Mouse (Mus musculus) neural tube, embryonic 15.5 days (tissue): ENCODE measurements around the gene Cdh1. TPM values are rescaled to one million over a fixed set of nuclear protein-coding genes. Genes with fewer than 3 reads are reported as not detected.
A peak's percentile ranks its signal among the peaks of the same experiment; 100 is the strongest.
"Not testable (repeated sequence)": the region's sequence is repeated elsewhere in the genome, so short reads cannot be mapped to it uniquely, and the experiment has no call there.

Experiments used
- ATAC-seq: fragments of 200-750 bp; cut with Nextera tagmentation; 2 replicates; pipeline ENCODE4 v1.8.0; 2017; ENCODE audit warnings: mild to moderate bottlenecking, moderate TSS enrichment, moderate library complexity; ENCODE audit not compliant: low FRiP score
- H3K27ac ChIP-seq: fragments of 300-500 bp; sonication (generic); replicated peaks from 2 replicates; pipeline ENCODE4 v1.5.1; 2015; ENCODE audit warnings: mild to moderate bottlenecking, inconsistent platforms
- H3K27me3 ChIP-seq: fragments of 300-500 bp; sonication (generic); replicated peaks from 2 replicates; pipeline ENCODE4 v1.6.1; 2015; ENCODE audit warnings: inconsistent platforms
- H3K36me3 ChIP-seq: fragments of 300-500 bp; sonication (generic); 2 replicates; pipeline ENCODE4 v1.6.1; 2015; ENCODE audit warnings: inconsistent platforms
- H3K4me1 ChIP-seq: fragments of 300-500 bp; sonication (generic); 2 replicates; pipeline ENCODE4 v1.6.1; 2015; ENCODE audit warnings: inconsistent platforms
- H3K4me2 ChIP-seq: fragments of 300-500 bp; sonication (generic); 2 replicates; pipeline ENCODE4 v1.6.1; 2015; ENCODE audit warnings: inconsistent platforms, mild to moderate bottlenecking, moderate library complexity
- H3K4me3 ChIP-seq: fragments of 300-500 bp; sonication (generic); replicated peaks from 2 replicates; pipeline ENCODE4 v1.5.1; 2015; ENCODE audit warnings: mild to moderate bottlenecking, inconsistent platforms
- H3K9ac ChIP-seq: fragments of 300-500 bp; sonication (generic); replicated peaks from 2 replicates; pipeline ENCODE4 v1.6.1; 2015; ENCODE audit warnings: mild to moderate bottlenecking, inconsistent platforms
- H3K9me3 ChIP-seq: fragments of 300-500 bp; sonication (generic); replicated peaks from 2 replicates; pipeline ENCODE4 v1.6.1; 2016; ENCODE audit warnings: inconsistent platforms
- WGBS: fragments of 180-500 bp; shearing (Covaris S2); methylation state at CpG from one replicate; pipeline ENCODE4 v1.1.7; 2015; ENCODE audit warnings: mixed read lengths; 5-methylcytosine and 5-hydroxymethylcytosine counted together
- polyA plus RNA-seq: library from polyadenylated mRNA; unstranded; fragments of >200 nt; fragmentation: Nextera tagmentation; extraction: Ambion mirVana; gene quantifications from 2 replicates; pipeline ENCODE4 v1.2.1, GENCODE M21; 2015

Cdh1 gene
- polyA plus RNA-seq: 1.9 and 21.6 TPM in 2 replicates

DNA sequence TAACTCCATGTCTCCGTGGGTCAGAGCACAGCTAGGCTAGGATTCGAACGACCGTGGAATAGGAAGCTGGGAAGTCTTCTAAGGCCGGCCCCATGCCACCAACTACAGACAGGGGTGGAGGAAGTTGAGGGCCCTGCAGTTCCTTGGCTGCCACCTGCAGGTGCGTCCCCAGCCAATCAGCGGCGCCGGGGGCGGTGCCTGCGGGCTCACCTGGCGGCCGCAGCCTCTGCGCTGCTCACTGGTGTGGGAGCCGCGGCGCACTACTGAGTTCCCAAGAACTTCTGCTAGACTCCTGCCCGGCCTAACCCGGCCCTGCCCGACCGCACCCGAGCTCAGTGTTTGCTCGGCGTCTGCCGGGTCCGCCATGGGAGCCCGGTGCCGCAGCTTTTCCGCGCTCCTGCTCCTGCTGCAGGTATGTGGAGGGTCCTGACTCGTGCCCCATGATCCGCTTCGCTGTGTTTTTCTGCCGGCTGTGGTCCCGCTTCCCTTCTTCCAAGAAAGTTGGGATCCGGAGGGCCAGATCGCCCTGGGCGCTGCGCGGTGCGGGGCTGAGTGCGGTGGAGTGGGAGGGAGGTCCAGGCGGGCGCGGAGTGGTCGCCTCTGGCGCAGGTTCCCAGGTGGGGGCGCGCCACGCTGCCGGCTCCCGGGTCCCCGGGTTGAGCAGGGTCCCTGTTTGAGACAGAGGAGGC, at the start of gene Cdh1:
TSS of gene Cdh1 (plus strand) at position 221 of the 689 bp plus-strand sequence.
- ATAC-seq: no peak; the same call in 1 of the 2 replicates
- Histone ChIP-seq H3K27me3 (peaks cover 54% of the 10 kb centered on the region), H3K36me3 (no peaks in the 10 kb centered on the region), H3K9me3 (no peaks in the 10 kb centered on the region), H3K4me3 (peak within 1 kb of the TSS; percentile 44), H3K27ac (no peak within 1 kb of the TSS), H3K4me2 (peak within 1 kb of the TSS; percentile 80), H3K9ac (peak within 1 kb of the TSS; percentile 29), H3K4me1 (peaks cover 21% of the 10 kb centered on the region)
- under 1% methylated on average over 53 of the region's 53 CpGs for WGBS

GRCm38 (mm10) chr8:106554011-106554410, 49.1 kb upstream of the Cdh1 start:
- ATAC-seq: no peak
- WGBS: 98% methylated on average over 5 of the region's 5 CpGs

GRCm38 (mm10) chr8:106556068-106556645, 47.0 kb upstream of the Cdh1 start:
- no peak for ATAC-seq
- H3K4me1 ChIP-seq: peaks cover 2% of the 10 kb centered on the region; the same call in 1 of the 2 replicates
- no peak overlapping the region for H3K27ac ChIP-seq
- no peak overlapping the region for H3K9ac ChIP-seq
- H3K27me3 ChIP-seq: no peaks in the 10 kb centered on the region
- WGBS: 62% methylated on average over 6 of the region's 7 CpGs
- peaks cover 4% of the 10 kb centered on the region for H3K9me3 ChIP-seq
- H3K36me3 ChIP-seq: 0 out of 2 replicates have a peak, but pooled peaks cover 4% of the 10 kb centered on the region
- no peak overlapping the region for H3K4me3 ChIP-seq
- no peak overlapping the region for H3K4me2 ChIP-seq

More at GRCm38 (mm10) chr8:106554011-106554410, 49.1 kb upstream of the Cdh1 start:
- no peak overlapping the region for H3K27ac ChIP-seq
- no peaks in the 10 kb centered on the region for H3K4me1 ChIP-seq
- no peak overlapping the region for H3K4me3 ChIP-seq
- no peak overlapping the region for H3K4me2 ChIP-seq
- peaks cover 4% of the 10 kb centered on the region for H3K9me3 ChIP-seq
- no peak overlapping the region for H3K9ac ChIP-seq
- H3K36me3 ChIP-seq: 0 out of 2 replicates have a peak, but pooled peaks cover 4% of the 10 kb centered on the region
- no peaks in the 10 kb centered on the region for H3K27me3 ChIP-seq

DNA sequence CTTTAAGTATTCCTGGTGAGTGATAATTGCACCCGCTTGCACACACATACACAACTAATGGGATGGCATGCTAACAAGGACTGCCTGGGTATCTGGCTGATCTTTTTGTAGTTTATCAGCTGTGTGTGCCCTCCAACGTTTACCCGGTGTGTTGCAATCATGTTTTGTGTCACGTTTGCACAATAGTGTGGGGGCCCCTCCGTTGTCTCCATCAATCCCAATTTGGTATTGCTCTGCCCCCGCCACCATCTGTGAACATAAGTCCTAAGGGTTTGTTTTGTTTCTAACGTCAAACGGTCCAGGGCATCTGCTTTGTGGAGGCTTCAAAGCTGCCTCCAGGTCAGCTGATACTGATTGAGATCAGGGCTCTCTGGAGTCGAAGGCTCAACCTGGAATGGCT, 43.3 kb upstream of the Cdh1 start:
- H3K27me3 ChIP-seq: no peaks in the 10 kb centered on the region
- H3K9me3 ChIP-seq: peaks cover 4% of the 10 kb centered on the region
- no peak overlapping the region for H3K4me2 ChIP-seq
- no peak overlapping the region for H3K4me3 ChIP-seq
- no peak overlapping the region for H3K27ac ChIP-seq
- 0 out of 2 replicates have a peak, but pooled peaks cover 4% of the 10 kb centered on the region for H3K36me3 ChIP-seq
- no peak overlapping the region for H3K9ac ChIP-seq
- WGBS: 72% methylated on average over 9 of the region's 9 CpGs
- peaks cover 3% of the 10 kb centered on the region; the same call in 1 of the 2 replicates for H3K4me1 ChIP-seq
- no peak for ATAC-seq

DNA sequence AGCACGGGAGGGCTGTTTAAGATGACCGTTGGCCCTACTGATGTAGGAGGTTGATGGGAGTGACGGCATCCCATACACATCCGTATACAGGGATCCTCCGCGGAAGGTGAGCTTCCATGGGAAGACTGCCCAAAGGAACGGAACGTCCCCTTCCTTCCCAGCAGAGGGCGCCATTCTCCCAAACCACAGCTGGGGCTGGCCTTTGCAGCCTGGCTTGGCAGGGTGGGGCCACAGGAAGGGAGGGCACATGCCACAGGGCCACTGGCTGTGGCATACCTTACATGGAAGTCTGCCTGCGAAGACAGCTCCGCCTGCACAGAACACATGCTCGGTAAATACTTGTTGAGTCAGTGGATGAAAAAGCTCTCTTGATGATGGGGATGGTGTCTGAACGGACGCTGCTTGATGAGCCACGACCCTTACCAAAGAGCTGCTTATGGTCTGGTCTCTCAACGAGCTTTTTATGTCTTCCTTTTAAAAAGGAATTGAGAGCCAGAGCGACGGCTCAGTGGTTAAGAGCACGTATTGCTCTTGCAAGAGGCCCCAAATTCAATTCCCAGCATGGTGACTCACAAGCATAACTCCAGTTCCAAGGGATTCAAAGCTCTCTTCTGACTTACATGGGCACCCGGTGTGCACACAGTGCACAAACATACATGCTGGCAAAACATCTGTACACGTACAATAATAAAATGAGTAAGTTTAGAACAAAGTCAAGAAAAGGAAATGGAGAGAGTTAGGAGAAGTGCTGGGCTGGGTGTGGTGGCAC, 41.9 kb upstream of the Cdh1 start:
- 21% methylated on average over 21 of the region's 21 CpGs for WGBS
- 0 out of 2 replicates have a peak, but pooled peaks cover 4% of the 10 kb centered on the region for H3K36me3 ChIP-seq
- H3K4me3 ChIP-seq: no peak overlapping the region
- no peak overlapping the region for H3K27ac ChIP-seq
- H3K4me2 ChIP-seq: peak overlapping the region; percentile 13; the same call in 1 of the 2 replicates
- H3K9ac ChIP-seq: no peak overlapping the region
- peaks cover 3% of the 10 kb centered on the region; the same call in 1 of the 2 replicates for H3K4me1 ChIP-seq
- no peak for ATAC-seq
- no peaks in the 10 kb centered on the region for H3K27me3 ChIP-seq
- H3K9me3 ChIP-seq: peaks cover 4% of the 10 kb centered on the region

GRCm38 (mm10) chr8:106563691-106564182, 39.4 kb upstream of the Cdh1 start:
- Histone ChIP-seq H3K9ac (no peak overlapping the region), H3K27me3 (no peaks in the 10 kb centered on the region), H3K4me2 (no peak overlapping the region), H3K9me3 (no peaks in the 10 kb centered on the region), H3K27ac (no peak overlapping the region), H3K4me3 (no peak overlapping the region), H3K36me3 (no peaks in the 10 kb centered on the region), H3K4me1 (peaks cover 3% of the 10 kb centered on the region; the same call in 1 of the 2 replicates)
- ATAC-seq: no peak
- 90% methylated on average over 3 of the region's 3 CpGs for WGBS

DNA sequence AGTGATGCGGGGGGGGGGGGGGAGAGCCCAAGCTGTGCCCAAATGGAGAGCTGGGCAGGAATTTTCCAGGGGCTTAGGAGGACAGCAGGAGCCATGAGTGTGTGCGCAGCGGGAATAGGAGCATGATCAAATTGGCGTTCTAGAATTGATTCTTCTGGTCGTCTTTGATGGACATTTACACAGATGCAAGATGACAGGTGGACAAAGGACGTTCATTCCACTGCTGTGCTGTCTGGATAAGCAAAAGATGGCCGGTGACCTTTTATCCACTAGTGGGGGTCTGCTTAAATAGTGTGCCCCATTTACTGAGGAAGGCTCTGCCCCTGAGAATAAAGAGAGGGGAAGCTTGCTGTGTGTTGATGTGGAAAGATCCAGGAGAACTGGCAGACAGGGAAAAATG, 34.1 kb upstream of the Cdh1 start:
- H3K27ac ChIP-seq: no peak overlapping the region
- H3K4me2 ChIP-seq: no peak overlapping the region
- no peak overlapping the region for H3K9ac ChIP-seq
- no peaks in the 10 kb centered on the region for H3K4me1 ChIP-seq
- H3K9me3 ChIP-seq: no peaks in the 10 kb centered on the region
- no peak for ATAC-seq
- H3K36me3 ChIP-seq: no peaks in the 10 kb centered on the region
- WGBS: 81% methylated on average over 6 of the region's 7 CpGs
- no peaks in the 10 kb centered on the region for H3K27me3 ChIP-seq
- H3K4me3 ChIP-seq: no peak overlapping the region

DNA sequence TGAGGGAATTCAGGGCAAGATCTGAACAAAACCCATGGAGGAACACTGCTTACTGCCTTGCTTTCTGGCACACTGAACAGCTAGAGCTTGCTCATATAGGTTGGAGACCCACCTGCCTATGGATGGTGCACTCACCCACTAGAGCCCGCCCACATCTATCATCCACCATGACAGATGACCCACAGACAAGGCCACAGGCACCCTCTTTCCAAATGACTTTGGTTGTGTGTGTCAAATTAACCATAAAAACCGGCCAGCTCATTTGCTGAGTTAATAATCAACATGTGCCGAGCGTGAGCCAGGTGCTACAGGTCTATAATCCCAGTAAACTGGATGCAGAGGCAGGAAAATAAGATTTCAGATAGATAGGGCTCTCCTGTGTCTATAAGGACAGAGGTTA, 32.8 kb upstream of the Cdh1 start:
- Histone ChIP-seq H3K36me3 (no peaks in the 10 kb centered on the region), H3K9me3 (no peaks in the 10 kb centered on the region), H3K4me1 (no peaks in the 10 kb centered on the region), H3K27me3 (no peaks in the 10 kb centered on the region), H3K4me3 (no peak overlapping the region), H3K9ac (no peak overlapping the region), H3K4me2 (no peak overlapping the region), H3K27ac (no peak overlapping the region)
- 49% methylated on average over 4 of the region's 4 CpGs for WGBS
- ATAC-seq: no peak

DNA sequence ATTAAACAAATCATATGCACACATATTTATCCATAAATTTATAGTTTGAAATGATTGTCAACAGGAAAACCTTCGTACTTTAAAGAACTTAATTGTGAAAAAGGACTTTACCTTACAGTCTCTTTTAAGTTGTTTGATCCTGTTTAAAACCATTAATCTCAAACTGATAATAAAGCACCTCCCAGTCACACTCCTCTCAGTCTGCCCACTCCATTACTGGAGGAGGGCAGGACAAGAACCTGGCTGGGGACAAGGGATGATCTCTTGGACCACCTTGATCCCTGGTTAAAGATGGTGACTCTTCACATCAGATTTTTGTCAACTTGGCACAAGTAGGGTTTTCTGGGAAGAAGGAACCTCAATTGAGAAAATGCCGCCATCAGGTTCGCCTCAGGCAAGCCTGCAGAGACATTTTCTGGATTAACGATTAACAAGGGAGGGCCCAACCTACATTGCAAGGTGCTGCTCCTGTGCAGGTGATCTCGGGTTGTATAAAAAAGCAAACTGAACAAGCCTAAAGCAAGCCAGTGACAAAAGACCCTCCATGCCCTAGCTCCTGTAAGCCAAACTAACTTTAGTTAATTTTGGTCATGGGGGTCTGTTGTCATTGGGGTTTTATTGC, 31.5 kb upstream of the Cdh1 start:
- no peak overlapping the region for H3K27ac ChIP-seq

DNA sequence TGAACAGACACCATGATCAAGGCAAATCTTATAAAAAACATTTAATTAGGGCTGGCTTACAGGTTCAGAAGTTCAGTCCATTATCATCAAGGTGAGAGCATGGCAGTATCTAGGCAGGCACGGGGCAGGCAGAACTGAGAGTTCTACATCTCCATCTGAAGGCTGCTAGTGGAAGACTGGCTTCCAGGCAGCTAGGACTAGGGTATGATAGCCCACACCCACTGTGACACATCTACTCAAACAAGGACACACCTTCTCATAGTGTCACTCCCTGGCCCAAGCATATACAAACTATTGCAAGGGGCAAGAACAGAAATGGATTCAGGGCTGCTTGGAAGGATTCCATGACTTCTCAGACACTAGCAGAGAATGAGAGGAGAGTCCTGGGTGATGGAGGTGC, 31.0 kb upstream of the Cdh1 start:
- not testable (repeated sequence) for H3K4me1 ChIP-seq, ATAC-seq, H3K9ac ChIP-seq, H3K4me3 ChIP-seq, H3K4me2 ChIP-seq, H3K27me3 ChIP-seq, H3K36me3 ChIP-seq, H3K27ac ChIP-seq, H3K9me3 ChIP-seq
- 85% methylated on average over 1 of the region's 1 CpGs for WGBS

More for the DNA sequence above, 31.5 kb upstream of the Cdh1 start:
- H3K4me1 ChIP-seq: no peaks in the 10 kb centered on the region
- no peaks in the 10 kb centered on the region for H3K9me3 ChIP-seq
- H3K9ac ChIP-seq: no peak overlapping the region
- no peak overlapping the region for H3K4me2 ChIP-seq
- WGBS: 84% methylated on average over 5 of the region's 5 CpGs
- H3K27me3 ChIP-seq: no peaks in the 10 kb centered on the region
- ATAC-seq: no peak
- H3K4me3 ChIP-seq: no peak overlapping the region
- H3K36me3 ChIP-seq: no peaks in the 10 kb centered on the region

DNA sequence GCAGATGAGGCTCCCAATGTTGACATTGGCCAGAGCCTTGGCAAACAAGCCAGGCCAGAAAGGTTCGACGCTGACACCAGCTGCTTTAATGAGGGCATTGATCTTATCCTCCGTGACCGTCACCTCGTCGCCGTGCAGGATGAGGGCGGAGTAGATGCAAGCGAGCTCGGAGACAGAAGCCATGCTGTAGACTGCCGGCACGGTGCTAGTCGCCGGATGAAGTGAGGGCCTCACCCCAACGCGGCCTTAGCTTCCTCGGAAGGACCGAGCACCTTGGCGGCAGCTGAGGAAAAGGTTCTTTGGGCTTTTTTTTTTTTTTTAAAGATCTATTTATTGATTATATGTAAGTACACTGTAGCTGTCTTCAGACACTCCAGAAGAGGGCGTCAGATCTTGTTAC, 30.0 kb upstream of the Cdh1 start, which contains the start of gene Gm10073:
TSS of gene Gm10073 (minus strand) at position 294 of the 400 bp plus-strand sequence.
- not testable (repeated sequence) for H3K4me3 ChIP-seq, H3K27me3 ChIP-seq, H3K4me2 ChIP-seq, H3K4me1 ChIP-seq, H3K9ac ChIP-seq, H3K36me3 ChIP-seq, ATAC-seq, H3K27ac ChIP-seq, H3K9me3 ChIP-seq
- WGBS: 50% methylated on average over 20 of the region's 20 CpGs
